ENCODE assay signal across 24 mouse cellular contexts in the genomic region with DNA sequence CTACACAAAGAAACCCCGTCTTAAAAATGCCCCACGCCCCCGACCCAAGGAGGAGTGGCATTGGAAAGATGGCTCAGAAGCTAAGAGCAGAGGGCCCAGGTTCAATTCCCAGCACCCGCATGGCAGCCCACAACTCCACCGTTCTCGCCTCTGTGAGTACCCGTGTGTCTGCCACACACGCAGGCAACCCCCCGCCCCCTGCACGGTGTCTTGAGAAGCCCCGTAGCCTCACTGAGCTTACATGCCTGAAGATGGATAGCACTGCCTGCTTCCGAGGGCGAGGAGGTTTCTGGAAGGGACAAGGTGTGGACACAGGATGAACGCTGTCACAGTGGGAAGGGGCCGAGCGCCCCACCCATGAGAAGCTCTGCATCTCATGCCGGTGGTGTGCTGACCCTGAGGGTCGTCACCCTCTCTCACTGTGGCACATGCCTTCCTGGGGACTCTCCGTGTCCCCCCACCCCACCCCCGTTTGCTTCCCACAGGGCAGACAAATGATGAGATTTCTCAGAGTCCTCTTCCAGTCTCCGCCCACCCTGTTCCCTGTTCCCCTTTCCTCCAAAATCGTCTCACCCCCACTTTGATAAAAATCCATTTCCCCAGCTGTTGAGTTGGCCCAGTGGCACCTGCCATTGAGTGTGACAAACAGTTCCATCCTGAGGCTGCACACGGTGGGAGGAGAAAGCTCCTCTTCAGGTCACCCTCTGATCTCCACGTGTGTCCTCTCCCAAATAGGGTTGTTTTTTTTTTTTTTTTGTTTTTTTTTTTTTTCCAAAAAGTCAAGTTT. TPM values are rescaled to one million over a fixed set of nuclear protein-coding genes. Genes with fewer than 3 reads are reported as not detected.
DNase-seq lines count a peak whose midpoint lies in the region; ATAC-seq and TF ChIP-seq lines count a peak whose summit lies in the region.
"Had no signal": no experiment of that assay in that cellular context is flagged by ENCODE, and none has a peak within 500 bp of the region (broad histone marks: within the 10 kb centered on the region; RNA-seq: fewer than 3 reads in every experiment).

No protein-coding gene starts in this region.

- DNase-seq in heart, adult 11 months = peak; percentile 90
- DNase-seq in heart, postnatal 14 days = no peak
- no peak for DNase-seq in lung, postnatal 25 days (ENCODE audit: low spot score)
- no peak for DNase-seq in c-Kit-positive CD71-positive TER-119-positive erythroid progenitor cells, embryonic 14.5 days (ENCODE audit: low spot score)
- no peak for DNase-seq in frontal cortex, postnatal 10 days (ENCODE audit: low spot score in 2 of 2)
- DNase-seq: gastrocnemius, postnatal 10 days; right cerebral cortex, postnatal 4 days had no signal

- no peak overlapping the region for H3K4me2 ChIP-seq in lung, embryonic 15.5 days
- H3K4me2 ChIP-seq: embryonic facial prominence, embryonic 12.5 days; heart, embryonic 11.5 days; hindbrain, embryonic 13.5 days; limb, embryonic 12.5 days; liver, embryonic 15.5 days; midbrain, embryonic 11.5 days; neural tube, embryonic 12.5 days had no signal

- H3K27ac ChIP-seq in lung, embryonic 15.5 days = peak overlapping the region; percentile 19; the same call in 1 of the 2 replicates
- H3K27ac ChIP-seq in ES-Bruce4 (ENCODE audit: insufficient read depth, low read length) = no peak overlapping the region
- H3K27ac ChIP-seq: embryonic facial prominence, embryonic 12.5 days; hindbrain, embryonic 13.5 days; kidney, postnatal 0 days; limb, embryonic 12.5 days; liver, embryonic 15.5 days; neural tube, embryonic 12.5 days had no signal

- no peak for ATAC-seq in lung, embryonic 15.5 days (ENCODE audit: borderline replicate concordance, extremely low read depth, low FRiP score, low TSS enrichment)
- ATAC-seq: midbrain, embryonic 16.5 days; Patski had no signal

- intact Hi-C loops in heart, postnatal 14 days (cut with DNase I) = loop anchor here (2.0 to 5.0 kb wide), 3 partner anchors 49 to 169 kb away; a partner anchor contains a TSS

- WGBS in lung, embryonic 15.5 days = 67% methylated on average over 24 of the region's 24 CpGs

- H3K27me3 ChIP-seq in lung, embryonic 15.5 days = no peaks in the 10 kb centered on the region
- H3K27me3 ChIP-seq in E14TG2a.4 (ENCODE audit: insufficient read depth, low read length) (peaks cover 4% of the 10 kb centered on the region; the same call in 1 of the 2 replicates), ES-Bruce4 (ENCODE audit: control insufficient read depth, insufficient read depth, low read length, poor library complexity, severe bottlenecking) (no peaks in the 10 kb centered on the region)
- H3K27me3 ChIP-seq: embryonic facial prominence, embryonic 12.5 days; liver, embryonic 15.5 days; neural tube, embryonic 12.5 days; Patski had no signal

- no peak for TF ChIP-seq EP300 in ES-Bruce4 (IDR thresholded peaks at IDR 0.05; ENCODE audit: insufficient read depth, low read depth, low read length)

- H3K9ac ChIP-seq in lung, embryonic 15.5 days = no peak overlapping the region
- H3K9ac ChIP-seq in ES-Bruce4 (ENCODE audit: low read depth, poor library complexity, severe bottlenecking) = peak overlapping the region; percentile 5; the same call in 1 of the 2 replicates
- H3K9ac ChIP-seq: embryonic facial prominence, embryonic 12.5 days; forebrain, postnatal 0 days; hindbrain, embryonic 13.5 days; limb, embryonic 12.5 days; liver, embryonic 15.5 days; neural tube, embryonic 12.5 days had no signal

- no peaks in the 10 kb centered on the region for H3K9me3 ChIP-seq in lung, embryonic 15.5 days
- H3K9me3 ChIP-seq in E14TG2a.4 (ENCODE audit: low read length) (no peaks in the 10 kb centered on the region), ES-Bruce4 (replicated peaks; ENCODE audit: control insufficient read depth, insufficient read depth, low read length, poor library complexity, severe bottlenecking) (no peaks in the 10 kb centered on the region)
- H3K9me3 ChIP-seq: embryonic facial prominence, embryonic 12.5 days; hindbrain, embryonic 13.5 days; limb, embryonic 12.5 days; liver, embryonic 15.5 days; neural tube, embryonic 12.5 days had no signal

- TF ChIP-seq CTCF in E14TG2a.4 (conservative IDR thresholded peaks at IDR 0.05; ENCODE audit: low read length) = no peak
- no peak for TF ChIP-seq CTCF in ES-Bruce4 (IDR thresholded peaks at IDR 0.05; ENCODE audit: low read depth, low read length)

- no peak overlapping the region for H3K4me3 ChIP-seq in lung, embryonic 15.5 days
- H3K4me3 ChIP-seq in E14TG2a.4 (replicated peaks; ENCODE audit: low read length) (peak overlapping the region; percentile 29; the same call in 1 of the 2 replicates), ES-Bruce4 (ENCODE audit: low read depth, low read length) (peak overlapping the region; percentile 1; the same call in 1 of the 2 replicates)
- H3K4me3 ChIP-seq: embryonic facial prominence, embryonic 12.5 days; hindbrain, embryonic 13.5 days; limb, embryonic 12.5 days; liver, embryonic 15.5 days; myocyte; neural tube, embryonic 12.5 days had no signal

- no peak for TF ChIP-seq POLR2A in ES-Bruce4 (IDR thresholded peaks at IDR 0.05; ENCODE audit: insufficient read depth, low read length)

- H3K4me1 ChIP-seq in lung, embryonic 15.5 days = peaks cover 32% of the 10 kb centered on the region
- H3K4me1 ChIP-seq in E14TG2a.4 (replicated peaks; ENCODE audit: low read depth, low read length) (peaks cover 62% of the 10 kb centered on the region), ES-Bruce4 (ENCODE audit: control insufficient read depth, insufficient read depth, low read length) (peaks cover 10% of the 10 kb centered on the region)

- no peaks in the 10 kb centered on the region for H3K36me3 ChIP-seq in lung, embryonic 15.5 days
- H3K36me3 ChIP-seq in E14TG2a.4 (ENCODE audit: insufficient read depth, low read length) = peaks cover 15% of the 10 kb centered on the region
- no peaks in the 10 kb centered on the region for H3K36me3 ChIP-seq in ES-Bruce4 (ENCODE audit: control insufficient read depth, insufficient read depth, low read length, poor library complexity, severe bottlenecking)
- H3K36me3 ChIP-seq: embryonic facial prominence, embryonic 12.5 days; hindbrain, embryonic 13.5 days; limb, embryonic 12.5 days; liver, embryonic 15.5 days; neural tube, embryonic 12.5 days had no signal

RNA-seq across cellular contexts. Expression of a gene that starts 6.9 kb away (rescaled TPM):
- 10 to 100 TPM; 13.2 to 15.4 TPM for total RNA-seq in heart, postnatal 14 days (2021)
- 148 and 159 TPM in 2 replicates for polyA plus RNA-seq in lung, embryonic 15.5 days (2015; fragmentation: Nextera tagmentation; extraction: Ambion mirVana)
- polyA plus RNA-seq in ES-Bruce4 (2011; ENCODE audit: insufficient read depth, insufficient read length, low read depth, missing spikeins) = 22.1 and 29.1 TPM in 2 replicates

RNA-seq across cellular contexts. Expression of a gene that starts 7.7 kb away (rescaled TPM):
- 1 to 10 TPM in 1 of 2 experiments, under 1 TPM in 1; 0.19 to 1.2 TPM for total RNA-seq in heart, postnatal 14 days (2021)
- 12.8 and 13.7 TPM in 2 replicates for polyA plus RNA-seq in lung, embryonic 15.5 days (2015; fragmentation: Nextera tagmentation; extraction: Ambion mirVana)
- 5.9 and 6.1 TPM in 2 replicates for polyA plus RNA-seq in ES-Bruce4 (2011; ENCODE audit: insufficient read depth, insufficient read length, low read depth, missing spikeins)
- total RNA-seq: liver, adult 2 months had no signal

RNA-seq across cellular contexts. Expression of a gene that starts 14.3 kb away (rescaled TPM):
- 10 to 100 TPM; 39.2 to 42.9 TPM for total RNA-seq in heart, postnatal 14 days (2021)
- polyA plus RNA-seq in lung, embryonic 15.5 days (2015; fragmentation: Nextera tagmentation; extraction: Ambion mirVana) = 325 and 332 TPM in 2 replicates
- 264 and 288 TPM in 2 replicates for polyA plus RNA-seq in ES-Bruce4 (2011; ENCODE audit: insufficient read depth, insufficient read length, low read depth, missing spikeins)

RNA-seq across cellular contexts. Expression of a gene that starts 47.8 kb away (rescaled TPM):
- total RNA-seq in heart, postnatal 14 days (2021) = 1 to 10 TPM; 2.0 to 2.2 TPM
- polyA plus RNA-seq in lung, embryonic 15.5 days (2015; fragmentation: Nextera tagmentation; extraction: Ambion mirVana) = 13.1 and 14.4 TPM in 2 replicates
- 33.6 and 34.1 TPM in 2 replicates for polyA plus RNA-seq in ES-Bruce4 (2011; ENCODE audit: insufficient read depth, insufficient read length, low read depth, missing spikeins)
- total RNA-seq: forebrain, postnatal 0 days; left cerebral cortex, postnatal 25 days had no signal

RNA-seq across cellular contexts. Expression of a gene that starts 57.9 kb away (rescaled TPM):
- total RNA-seq in heart, postnatal 14 days (2021) = 10 to 100 TPM; 62.0 to 68.3 TPM
- 133 and 134 TPM in 2 replicates for polyA plus RNA-seq in lung, embryonic 15.5 days (2015; fragmentation: Nextera tagmentation; extraction: Ambion mirVana)
- polyA plus RNA-seq in ES-Bruce4 (2011; ENCODE audit: insufficient read depth, insufficient read length, low read depth, missing spikeins) = 50.9 and 55.2 TPM in 2 replicates
